Mouse (Mus musculus): ENCODE measurements around the gene Igll1. TPM values are rescaled to one million over a fixed set of nuclear protein-coding genes. Genes with fewer than 3 reads are reported as not detected.

Gene Igll1
- polyA plus RNA-seq (2015; fragmentation: Nextera tagmentation; extraction: Ambion mirVana), result 0.36 TPM in 1 of 2 replicates, not detected in the other

DNA sequence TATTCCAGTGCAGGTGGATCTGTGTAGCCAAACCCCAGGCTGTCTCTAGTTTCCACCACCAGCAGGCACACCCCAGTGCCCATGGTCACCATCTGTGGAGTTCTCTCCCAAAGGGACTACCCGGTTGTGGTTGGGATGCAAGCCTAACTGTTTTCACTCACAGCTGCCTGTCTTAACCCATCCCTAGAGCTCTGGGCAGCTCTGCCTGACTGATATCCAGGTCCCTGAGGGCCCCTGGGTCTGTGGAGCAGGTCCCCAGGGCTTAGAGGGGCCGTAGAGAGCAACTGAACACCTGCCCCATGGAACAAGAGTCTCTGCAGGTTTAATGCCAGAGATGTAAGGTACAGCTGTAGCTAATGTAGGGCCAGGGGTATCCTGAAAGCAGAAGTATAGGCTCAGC, at the start of gene Igll1:
TSS of gene Igll1 (minus strand) at position 8 of the 400 bp plus-strand sequence.

GRCm38 (mm10) chr16:16896382-16897055, 32.7 kb upstream of the Igll1 start, which contains the start of gene Ppm1f:
TSS of gene Ppm1f (plus strand) at chr16:16896469.

GRCm38 (mm10) chr16:16870617-16871331, 7.0 kb upstream of the Igll1 start, which contains the start of the genes Top3b and Vpreb1:
TSS of gene Top3b (plus strand) at chr16:16870736.
TSS of gene Vpreb1 (minus strand) at chr16:16870843.

DNA sequence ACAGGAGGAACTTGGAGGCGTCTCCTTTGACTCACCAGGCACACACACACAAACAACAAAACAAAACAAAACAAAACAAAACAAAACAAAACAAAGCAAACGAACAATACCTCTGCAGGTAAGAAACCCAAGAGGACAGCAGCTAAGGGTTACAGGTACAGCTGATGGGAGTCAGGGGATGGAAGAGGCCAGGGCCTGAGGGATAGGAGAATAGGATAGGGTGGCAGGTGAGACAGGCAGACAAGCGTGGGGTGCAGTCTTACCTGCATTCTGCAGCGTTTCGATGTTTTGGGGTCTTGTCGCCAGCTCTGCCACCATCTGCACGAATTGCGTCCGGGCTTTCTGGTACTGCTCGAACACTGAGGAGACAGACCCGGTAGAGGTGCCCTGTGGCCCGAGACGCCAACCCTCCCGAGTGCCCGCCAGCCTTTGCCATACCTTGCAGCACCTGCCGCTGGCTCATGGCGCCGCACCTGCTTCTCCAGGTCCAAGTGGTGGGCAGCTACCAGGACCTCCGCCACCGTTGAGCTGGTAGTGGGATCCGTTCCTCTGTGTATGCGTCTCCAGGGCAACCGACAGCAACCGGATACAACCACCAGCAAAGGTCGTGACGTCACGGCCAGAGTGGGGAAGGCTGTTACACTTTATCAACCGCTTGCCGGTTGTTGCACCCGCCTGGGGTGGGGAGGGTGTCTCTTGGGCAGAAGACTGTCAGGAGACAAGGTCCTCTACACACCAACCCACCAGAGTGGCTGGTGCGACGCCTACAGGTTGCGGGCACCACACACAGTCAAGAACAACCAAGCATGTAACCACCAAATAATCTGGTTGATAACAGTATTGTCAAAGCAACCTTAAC, 34.8 kb downstream of the Igll1 start, which contains the start of gene Spag6l:
TSS of gene Spag6l (minus strand) at position 700 of the 859 bp plus-strand sequence.

Other genes with a start within 250 kb of the Igll1 start
- gene Olfr19, start 187.6 kb downstream of the Igll1 start, polyA plus RNA-seq (2015; fragmentation: Nextera tagmentation; extraction: Ambion mirVana), result not detected in 2 replicates
- gene Spag6l, start 34.5 kb downstream of the Igll1 start, polyA plus RNA-seq (2015; fragmentation: Nextera tagmentation; extraction: Ambion mirVana), result 13.4 and 15.8 TPM in 2 replicates
- gene Top3b, start 6.8 kb upstream of the Igll1 start, polyA plus RNA-seq (2015; fragmentation: Nextera tagmentation; extraction: Ambion mirVana), result 56.2 and 56.3 TPM in 2 replicates
- 0.52 and 0.58 TPM in 2 replicates for gene Vpreb1, start 6.9 kb upstream of the Igll1 start, polyA plus RNA-seq (2015; fragmentation: Nextera tagmentation; extraction: Ambion mirVana)
- 14.9 and 16.7 TPM in 2 replicates for gene Ppm1f, start 32.5 kb upstream of the Igll1 start, polyA plus RNA-seq (2015; fragmentation: Nextera tagmentation; extraction: Ambion mirVana)
- gene Mapk1, start 119.4 kb upstream of the Igll1 start, polyA plus RNA-seq (2015; fragmentation: Nextera tagmentation; extraction: Ambion mirVana), result 194 and 219 TPM in 2 replicates
- 45.9 and 60.6 TPM in 2 replicates for gene Ypel1, start 205.7 kb upstream of the Igll1 start, polyA plus RNA-seq (2015; fragmentation: Nextera tagmentation; extraction: Ambion mirVana)
- 97.5 and 103 TPM in 2 replicates for gene Ppil2, start 247.3 kb upstream of the Igll1 start, polyA plus RNA-seq (2015; fragmentation: Nextera tagmentation; extraction: Ambion mirVana)

Data from neural tube, postnatal 0 days (tissue).